Mouse (Mus musculus) adrenal gland, postnatal 10 days (tissue): ENCODE data around the gene Mus81. TPM values are rescaled to one million over a fixed set of nuclear protein-coding genes. Genes with fewer than 3 reads are reported as not detected.

Experiments used
- DNase-seq: peaks from one replicate; pipeline ENCODE4 v3.0.0; 2021; ENCODE audit warnings: mixed read lengths
- total RNA-seq, 2 experiments: library from RNA; stranded (reverse); gene quantifications; 2 replicates each; pipeline ENCODE4 v1.2.3; 2021

Gene Mus81
- total RNA-seq, 2 experiments from 2014 or later, result 25.2 to 27.4 TPM

- no peak for DNase-seq
Measured at GRCm38 (mm10) chr19:5471846-5472245, 16.4 kb downstream of the Mus81 start.

GRCm38 (mm10) chr19:5468374-5468773 lies 19.8 kb downstream of the Mus81 start, which contains the start of gene Ctsw:
Ctsw (minus strand) TSS chr19:5468507.
- no peak for DNase-seq

- no peak for DNase-seq
Measured at GRCm38 (mm10) chr19:5466916-5467500, 21.2 kb downstream of the Mus81 start.

- no peak for DNase-seq
Measured at GRCm38 (mm10) chr19:5465037-5465436, 23.2 kb downstream of the Mus81 start.

- DNase-seq, result peak; percentile 66
Measured at GRCm38 (mm10) chr19:5463791-5464562, 24.2 kb downstream of the Mus81 start.

- no peak for DNase-seq
Measured at GRCm38 (mm10) chr19:5463212-5463611, 25.0 kb downstream of the Mus81 start.

GRCm38 (mm10) chr19:5461411-5461810 lies 26.8 kb downstream of the Mus81 start:
- DNase-seq, result no peak

- DNase-seq, result peak; percentile 94
Measured at GRCm38 (mm10) chr19:5460465-5460911, 27.7 kb downstream of the Mus81 start, which contains the start of gene Fibp. Fibp (plus strand) TSS chr19:5460615.

GRCm38 (mm10) chr19:5459896-5460295 lies 28.3 kb downstream of the Mus81 start:
- no peak for DNase-seq

- no peak for DNase-seq
Measured at GRCm38 (mm10) chr19:5459019-5459418, 29.2 kb downstream of the Mus81 start.

- DNase-seq, result peak; percentile 46
Measured at GRCm38 (mm10) chr19:5457746-5458442, 30.3 kb downstream of the Mus81 start, which contains the start of gene Ccdc85b. Ccdc85b (minus strand) TSS chr19:5457894.

GRCm38 (mm10) chr19:5456922-5457745 lies 31.1 kb downstream of the Mus81 start:
- DNase-seq, result peak; percentile 97

- peak; percentile 42 for DNase-seq
Measured at GRCm38 (mm10) chr19:5456241-5456921, 31.8 kb downstream of the Mus81 start.

GRCm38 (mm10) chr19:5455568-5455967 lies 32.6 kb downstream of the Mus81 start:
- no peak for DNase-seq

- DNase-seq, result no peak
Measured at GRCm38 (mm10) chr19:5455037-5455436, 33.2 kb downstream of the Mus81 start.

- DNase-seq, result no peak
Measured at GRCm38 (mm10) chr19:5451766-5452165, 36.4 kb downstream of the Mus81 start.

- DNase-seq, result no peak
Measured at GRCm38 (mm10) chr19:5449673-5450072, 38.5 kb downstream of the Mus81 start.

- DNase-seq, result peak; percentile 36
Measured at GRCm38 (mm10) chr19:5448354-5449150, 39.6 kb downstream of the Mus81 start.

- peak; percentile 82 for DNase-seq
Measured at GRCm38 (mm10) chr19:5447515-5448353, 40.5 kb downstream of the Mus81 start, which contains the start of gene Fosl1. Fosl1 (plus strand) TSS chr19:5447547.
